Mouse (Mus musculus): ENCODE data around the gene Tdrd12.
"Not testable (repeated sequence)": the region's sequence is repeated elsewhere in the genome, so short reads cannot be mapped to it uniquely, and the experiment has no call there.

Gene Tdrd12

DNA sequence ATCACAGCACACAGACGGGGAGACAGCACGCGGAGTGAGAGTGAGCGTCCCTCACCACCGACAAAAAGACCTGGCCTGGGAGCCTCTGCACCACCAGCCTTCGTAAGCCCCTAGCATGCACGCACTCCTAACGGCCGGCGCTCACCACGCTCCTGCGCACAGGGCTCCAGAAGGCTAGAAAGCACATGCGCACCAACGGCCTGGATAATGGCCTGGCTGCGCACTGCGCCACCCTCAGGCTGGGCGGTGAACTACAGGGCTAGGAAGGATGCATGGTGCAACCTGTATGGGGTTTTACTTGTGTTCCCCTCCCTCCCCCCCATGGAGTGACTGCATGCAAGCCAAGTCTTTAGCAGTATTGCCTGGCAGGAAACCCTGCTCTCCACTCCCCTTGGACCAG lies at the start of gene Tdrd12:
Gene Tdrd12 (minus strand): TSS at position 184 of the 400 bp plus-strand sequence.
- DNase-seq: no peak

- no peak for DNase-seq
Observed at GRCm38 (mm10) chr7:35586906-35587445, 49.4 kb upstream of the Tdrd12 start.

DNA sequence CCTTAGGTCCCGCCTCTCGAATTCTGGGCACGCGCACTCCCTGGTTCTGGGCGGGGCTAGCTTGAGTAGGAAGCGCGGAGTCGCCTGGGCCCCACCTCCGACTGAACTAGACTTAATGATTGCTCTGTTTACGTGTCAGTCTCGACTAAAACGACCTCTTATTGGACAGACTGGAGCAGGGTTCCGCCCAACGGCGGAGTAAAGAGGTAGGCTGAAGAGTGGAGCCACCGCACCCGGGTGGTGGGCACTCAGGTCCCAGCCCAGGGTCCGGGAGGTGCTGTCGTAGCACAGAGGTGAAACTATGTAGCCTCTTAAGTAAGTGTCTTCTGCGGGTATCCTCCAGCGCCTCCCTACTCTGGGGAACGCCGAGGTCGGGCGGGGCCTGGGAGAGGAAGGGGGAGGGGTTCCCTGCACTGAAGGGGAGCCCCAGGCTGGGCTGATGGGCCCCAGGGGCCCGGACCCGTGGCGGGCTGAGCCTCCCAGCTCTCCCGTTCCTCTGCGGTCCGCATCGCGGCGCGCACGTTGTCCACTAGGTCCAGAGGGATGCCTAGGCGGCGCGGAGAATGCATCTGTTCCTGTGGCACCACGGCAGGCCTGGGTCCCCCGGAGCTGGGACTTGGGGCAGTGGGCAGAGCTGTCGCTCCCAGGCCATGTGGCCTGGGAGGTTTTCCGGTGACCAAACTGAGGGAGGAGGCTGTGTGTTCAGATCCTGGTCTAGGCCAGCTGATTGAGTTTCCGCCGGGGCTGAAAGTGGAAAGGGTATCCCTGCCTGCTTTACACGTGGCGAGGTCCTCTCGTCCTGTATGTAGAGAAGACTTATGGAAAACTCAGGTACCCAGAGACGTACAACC lies 48.7 kb upstream of the Tdrd12 start, which contains the start of gene Ankrd27:
Gene Ankrd27 (plus strand): TSS at position 190 of the 851 bp plus-strand sequence.
- DNase-seq: peak; percentile 99

DNA sequence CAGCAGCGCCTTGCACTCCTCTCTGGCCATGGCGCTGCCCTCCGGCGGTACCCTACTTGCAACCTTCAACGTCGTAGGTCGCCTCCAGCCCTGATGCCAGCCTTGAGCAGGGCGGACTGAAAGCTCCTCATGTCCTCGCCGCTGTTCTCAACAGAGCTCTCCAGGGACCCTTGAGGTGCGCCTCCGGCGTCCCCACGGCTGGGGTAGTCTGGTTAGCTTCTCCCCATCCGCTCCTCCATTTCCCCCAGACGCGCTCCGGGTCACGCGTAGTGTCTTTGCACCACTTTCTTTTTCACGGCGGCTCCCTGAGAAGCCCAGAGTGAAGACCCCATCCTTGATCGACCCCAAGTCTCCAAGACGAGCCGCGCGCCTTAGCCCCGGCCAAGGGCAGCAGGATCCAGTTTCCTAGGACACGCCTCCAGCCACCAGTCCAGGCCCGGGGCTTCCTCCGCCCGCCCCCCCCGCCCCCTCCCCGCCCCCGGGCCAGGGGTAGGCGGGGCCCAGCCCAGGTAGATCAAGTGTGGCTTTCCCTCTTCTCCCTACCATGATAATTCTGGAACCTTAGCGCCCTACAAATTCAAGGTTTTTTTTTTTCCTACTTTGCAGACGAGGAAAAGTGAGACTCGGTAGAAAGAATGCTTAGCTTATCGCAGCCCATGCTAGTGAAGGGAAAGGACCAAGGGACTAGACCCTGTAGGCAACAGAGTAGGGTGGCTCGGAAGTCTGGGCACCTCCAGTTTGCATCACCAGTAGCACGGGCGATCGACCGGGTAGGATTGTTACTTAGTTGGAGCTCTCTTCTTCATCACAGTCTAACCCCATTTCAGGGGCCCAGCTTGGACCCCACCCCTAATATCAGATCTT lies 47.9 kb upstream of the Tdrd12 start, which contains the start of gene Rgs9bp:
Gene Rgs9bp (minus strand): TSS at position 392 of the 864 bp plus-strand sequence.
- DNase-seq: peak; percentile 64

DNA sequence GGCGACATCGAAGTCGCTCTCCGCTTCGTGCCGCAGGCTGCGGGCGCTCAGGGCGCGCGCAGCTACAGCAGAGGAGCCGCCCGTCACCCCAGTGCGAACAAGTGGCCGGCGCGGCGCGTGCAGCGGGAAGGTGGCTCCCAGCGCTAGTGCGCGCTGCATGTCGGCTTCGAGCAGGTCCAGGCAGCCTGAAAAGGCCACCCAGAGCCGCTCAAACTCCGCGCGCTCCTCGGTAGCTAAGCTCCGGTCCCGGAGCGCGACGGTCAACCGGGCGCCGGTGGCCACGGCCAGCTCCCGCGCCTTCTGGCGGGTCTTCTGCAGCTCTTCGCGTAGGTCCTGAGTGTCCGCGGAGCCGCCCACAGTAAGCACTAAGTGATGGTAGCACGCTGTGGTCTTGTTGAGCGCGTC lies 47.2 kb upstream of the Tdrd12 start:
- peak; percentile 16 for DNase-seq

- no peak for DNase-seq
Observed at GRCm38 (mm10) chr7:35584068-35584785, 46.7 kb upstream of the Tdrd12 start.

GRCm38 (mm10) chr7:35583476-35584025 lies 46.0 kb upstream of the Tdrd12 start:
- no peak for DNase-seq

DNA sequence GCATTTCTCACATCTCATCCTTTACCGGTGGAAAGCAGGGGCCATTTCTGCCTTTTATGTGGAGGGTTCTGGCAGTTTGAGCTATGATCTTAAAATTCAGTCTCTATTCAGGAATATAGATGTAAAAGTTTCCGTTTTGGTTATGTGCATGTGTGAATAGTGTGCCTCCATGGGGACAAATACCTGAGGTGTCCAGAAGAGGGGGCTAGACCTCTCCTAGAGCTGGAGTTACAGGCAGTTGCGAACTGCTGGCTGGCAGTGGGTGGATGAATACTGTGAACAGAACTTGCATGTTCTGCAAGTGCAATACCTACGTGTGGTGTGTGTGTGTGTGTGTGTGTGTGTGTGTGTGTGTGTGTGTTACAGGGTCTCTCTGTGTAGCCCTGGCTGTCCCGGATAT lies 45.2 kb upstream of the Tdrd12 start:
- DNase-seq: no peak

DNA sequence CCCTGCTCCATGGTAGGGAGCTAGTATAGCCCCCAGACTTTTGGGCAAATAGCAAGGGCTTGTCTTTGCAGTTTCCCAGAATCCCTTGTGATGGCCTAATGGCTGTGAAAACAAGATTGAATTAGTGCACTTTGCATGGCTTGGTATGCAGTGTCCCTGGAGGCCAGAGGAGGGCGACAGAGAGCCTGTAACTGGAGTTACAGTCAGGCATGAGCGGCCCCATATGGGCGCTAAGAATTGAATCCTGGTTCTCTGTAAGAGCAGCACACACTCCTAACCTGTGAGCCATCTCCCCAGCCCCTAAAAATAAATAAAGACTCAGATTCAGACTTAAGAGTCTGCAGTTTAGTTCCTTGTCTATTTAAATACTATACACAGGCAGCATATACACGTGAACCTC lies 42.3 kb upstream of the Tdrd12 start:
- peak; percentile 58 for DNase-seq

GRCm38 (mm10) chr7:35570883-35571282 lies 33.3 kb upstream of the Tdrd12 start:
- not testable (repeated sequence) for DNase-seq

GRCm38 (mm10) chr7:35569724-35570123 lies 32.2 kb upstream of the Tdrd12 start:
- DNase-seq: not testable (repeated sequence)

DNA sequence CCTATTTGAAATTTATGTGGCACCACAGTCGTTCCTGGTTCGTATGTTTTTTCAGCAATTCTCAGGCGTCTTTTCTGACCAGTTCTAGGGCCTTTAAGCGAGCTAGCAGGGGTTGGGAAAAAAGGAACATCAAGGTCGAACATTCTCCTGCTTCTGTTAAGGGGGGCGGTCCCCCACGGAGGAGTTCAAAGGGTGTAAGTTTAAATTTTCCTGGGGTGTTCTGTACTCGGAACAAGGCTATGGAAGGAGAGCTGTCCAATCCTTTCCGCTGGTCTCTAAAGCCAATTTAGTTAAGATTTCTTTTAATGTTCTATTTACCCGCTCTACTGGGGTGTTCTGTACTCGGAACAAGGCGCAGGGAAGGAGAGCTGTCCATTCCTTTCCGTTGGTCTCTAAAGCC lies 28.4 kb upstream of the Tdrd12 start:
- not testable (repeated sequence) for DNase-seq

DNA sequence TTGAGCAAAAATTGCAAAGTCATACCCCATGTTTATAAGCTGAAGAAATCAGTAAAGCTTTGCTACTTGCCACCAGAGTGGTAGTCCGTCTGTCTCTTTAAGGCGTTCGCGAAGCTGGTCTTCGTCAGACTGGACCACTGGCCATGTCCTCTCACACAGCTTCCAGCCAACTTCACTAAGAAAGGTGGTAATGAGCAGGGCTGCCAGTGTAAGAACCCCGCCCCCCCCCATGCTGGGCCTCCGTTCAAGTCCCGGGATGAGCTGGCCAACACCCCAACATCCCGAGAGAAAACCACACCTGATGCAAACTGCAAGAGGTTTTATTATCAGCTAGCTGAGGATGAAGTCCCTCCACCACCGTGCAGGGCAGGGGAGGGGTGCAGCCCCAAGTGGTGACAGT lies 27.3 kb upstream of the Tdrd12 start:
- not testable (repeated sequence) for DNase-seq

DNA sequence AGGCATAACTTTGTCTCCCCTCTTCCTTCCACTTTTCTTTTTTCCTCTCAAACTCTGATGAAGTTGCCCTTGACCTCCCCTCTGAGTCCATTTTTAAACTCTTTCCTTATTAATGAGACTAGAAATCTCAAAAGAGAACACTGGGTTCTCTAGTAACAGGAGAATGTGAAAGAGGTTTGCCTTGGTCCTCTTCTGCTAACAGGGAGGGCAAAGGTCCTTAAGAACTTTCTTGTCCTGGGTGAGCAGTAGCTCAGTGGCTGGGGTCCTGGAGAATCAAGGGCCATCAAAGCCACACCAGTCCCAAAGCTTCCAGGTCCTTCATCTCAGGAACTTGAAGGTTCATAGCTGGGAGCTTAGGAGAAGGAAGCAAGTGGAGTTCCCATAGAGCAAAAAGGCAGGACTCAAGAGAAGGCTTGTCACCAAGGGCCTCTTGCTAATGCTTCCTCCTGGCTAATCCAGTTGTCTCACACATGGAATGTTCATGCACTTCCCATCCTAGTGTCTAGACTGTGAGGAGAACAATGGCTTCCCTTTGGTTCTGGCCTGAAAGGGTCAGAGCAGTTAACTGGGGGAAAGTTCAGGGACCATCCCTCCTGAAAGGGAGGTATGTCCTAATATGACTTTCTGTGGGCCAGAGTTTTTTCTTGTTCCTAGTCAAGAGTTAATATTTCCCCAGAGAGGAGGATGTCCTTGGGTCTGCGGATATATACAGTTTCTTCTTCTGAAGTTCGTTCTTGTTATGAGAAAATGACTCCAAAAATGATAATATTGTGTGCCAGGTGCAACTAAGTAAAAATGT lies 26.7 kb upstream of the Tdrd12 start:
- DNase-seq: no peak

DNA sequence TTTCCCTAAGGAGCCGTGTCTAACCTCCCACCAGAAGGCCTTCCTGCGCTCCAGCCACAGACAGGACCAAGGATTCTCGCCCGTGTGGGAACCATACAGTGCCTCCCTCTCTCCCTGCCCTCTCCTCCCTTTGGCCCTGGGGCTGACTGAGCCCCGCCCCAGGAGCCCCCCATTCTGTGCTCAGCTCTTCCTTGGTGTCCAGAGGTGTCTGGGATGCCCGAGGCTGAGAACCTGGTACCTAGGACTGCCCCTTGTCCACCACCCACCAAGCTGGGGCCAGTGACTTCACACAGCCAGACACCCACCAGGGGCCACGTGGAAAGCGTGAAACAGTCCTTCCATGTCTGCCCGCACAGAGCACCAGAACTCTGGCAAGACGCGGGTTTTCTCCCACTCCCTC lies 25.5 kb upstream of the Tdrd12 start:
- no peak for DNase-seq

- no peak for DNase-seq
Observed at GRCm38 (mm10) chr7:35559838-35560237, 22.3 kb upstream of the Tdrd12 start.

GRCm38 (mm10) chr7:35558681-35559080 lies 21.1 kb upstream of the Tdrd12 start:
- DNase-seq: no peak

- peak; percentile 22 for DNase-seq
Observed at GRCm38 (mm10) chr7:35557577-35557976, 20.0 kb upstream of the Tdrd12 start.

DNA sequence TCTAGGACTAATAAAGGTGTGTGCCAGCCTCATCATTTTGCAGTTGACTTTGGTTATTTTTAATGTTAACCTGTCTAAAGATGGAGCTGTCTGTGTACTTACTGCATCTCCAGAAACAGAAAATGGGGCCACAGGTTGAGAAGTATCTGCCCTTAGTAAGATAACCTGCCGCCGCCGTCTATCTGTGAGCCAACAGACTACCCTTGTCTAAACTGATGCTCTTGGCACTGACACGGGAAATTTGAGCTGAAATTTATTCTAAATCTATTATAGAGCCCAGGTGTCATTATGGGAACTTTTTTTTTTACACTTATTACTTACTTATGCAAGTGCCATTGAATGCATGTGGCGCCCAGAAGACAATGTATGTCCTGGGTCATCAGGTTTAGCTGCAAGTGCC lies 19.4 kb upstream of the Tdrd12 start:
- DNase-seq: no peak

GRCm38 (mm10) chr7:35556205-35556603 lies 18.7 kb upstream of the Tdrd12 start, which contains the start of gene Nudt19:
Gene Nudt19 (minus strand): TSS chr7:35556304.
- DNase-seq: no peak

Measured in lung, postnatal 36 days (tissue).